Mouse (Mus musculus) cerebellum, adult 2 months (tissue): ENCODE measurements around the gene Arid2. TPM values are rescaled to one million over a fixed set of nuclear protein-coding genes. Genes with fewer than 3 reads are reported as not detected.

Experiments used
- DNase-seq, 2 experiments: peaks; one replicate each; pipeline ENCODE4 v3.0.0; 2021
- H3K27ac ChIP-seq: fragments of 200-500 bp; 2 replicates; pipeline ENCODE4 v1.5.1; 2012; ENCODE audit warnings: low read length, control low read depth, inconsistent platforms; ENCODE audit not compliant: insufficient read depth
- H3K27me3 ChIP-seq: fragments of 200-500 bp; 2 replicates; pipeline ENCODE4 v1.6.1; 2012; ENCODE audit warnings: inconsistent platforms, mild to moderate bottlenecking, low read length, moderate library complexity; ENCODE audit not compliant: control insufficient read depth, insufficient read depth
- H3K4me1 ChIP-seq: fragments of 200-500 bp; 2 replicates; pipeline ENCODE4 v1.6.1; 2011; ENCODE audit warnings: low read length; ENCODE audit not compliant: control insufficient read depth, insufficient read depth
- H3K4me3 ChIP-seq: fragments of 200-500 bp; replicated peaks from 2 replicates; pipeline ENCODE3; 2011; ENCODE audit warnings: mild to moderate bottlenecking, low read depth, low read length, control low read depth; ENCODE audit not compliant: insufficient read depth
- CTCF ChIP-seq: fragments of 200-500 bp; IDR thresholded peaks from 2 replicates; pipeline ENCODE4 v1.5.1; 2011; ENCODE audit warnings: low read depth, mild to moderate bottlenecking, control low read depth, low read length, moderate library complexity, borderline replicate concordance; ENCODE audit not compliant: insufficient read depth
- POLR2A ChIP-seq: fragments of 200-500 bp; IDR thresholded peaks from 2 replicates; pipeline ENCODE4 v1.6.1; 2011; ENCODE audit warnings: low read length, control low read depth, borderline replicate concordance; ENCODE audit not compliant: insufficient read depth
- WGBS: fragments of 180-500 bp; shearing (Covaris S2); methylation state at CpG from one replicate; pipeline ENCODE4 v1.1.7; 2018; 5-methylcytosine and 5-hydroxymethylcytosine counted together
- polyA plus RNA-seq: library from polyadenylated mRNA; depleted of rRNA; stranded (reverse); fragments of >200 nt; gene quantifications from 2 replicates; pipeline ENCODE4 v1.2.3, GENCODE M21; 2012

Arid2 gene
- polyA plus RNA-seq, 1 experiment = 17.6 TPM

GRCm38 (mm10) chr15:96287976-96288835 lies 888 bp downstream of the Arid2 start:
- H3K27ac ChIP-seq = peak overlapping the region; percentile 100
- no peaks in the 10 kb centered on the region for H3K27me3 ChIP-seq
- H3K4me1 ChIP-seq = no peaks in the 10 kb centered on the region
- TF ChIP-seq CTCF (no peak), POLR2A (no peak)
- under 1% methylated on average over 89 of the region's 97 CpGs for WGBS
- DNase-seq = peak; percentile 63 to 74
- H3K4me3 ChIP-seq = peak overlapping the region; percentile 98

- H3K27me3 ChIP-seq = no peaks in the 10 kb centered on the region
- TF ChIP-seq CTCF (no peak), POLR2A (no peak)
- 5% methylated on average over 9 of the region's 9 CpGs for WGBS
- DNase-seq = peak in 1 of 2 experiments; percentile 18
- H3K4me1 ChIP-seq = no peaks in the 10 kb centered on the region
- H3K27ac ChIP-seq = peak overlapping the region; percentile 79
- peak overlapping the region; percentile 75 for H3K4me3 ChIP-seq
These were observed 1.6 kb downstream of the Arid2 start for GRCm38 (mm10) chr15:96288836-96289390.

GRCm38 (mm10) chr15:96290001-96290400 lies 2.7 kb downstream of the Arid2 start:
- TF ChIP-seq POLR2A = no peak
- TF ChIP-seq CTCF = no peak
- no peak for DNase-seq
- Histone ChIP-seq H3K27me3 (no peaks in the 10 kb centered on the region), H3K4me1 (no peaks in the 10 kb centered on the region), H3K27ac (no peak overlapping the region), H3K4me3 (no peak overlapping the region)
- 71% methylated on average over 1 of the region's 1 CpGs for WGBS

- H3K27ac ChIP-seq = no peak overlapping the region
- no peaks in the 10 kb centered on the region for H3K27me3 ChIP-seq
- H3K4me1 ChIP-seq = peaks cover 12% of the 10 kb centered on the region; the same call in 1 of the 2 replicates
- 76% methylated on average over 3 of the region's 3 CpGs for WGBS
- no peak for TF ChIP-seq CTCF
- no peak for DNase-seq
- H3K4me3 ChIP-seq = no peak overlapping the region
These were observed 6.1 kb downstream of the Arid2 start for GRCm38 (mm10) chr15:96293444-96293843.

- DNase-seq = no peak
- no peak overlapping the region for H3K4me3 ChIP-seq
- H3K27ac ChIP-seq = no peak overlapping the region
- H3K4me1 ChIP-seq = peaks cover 12% of the 10 kb centered on the region; the same call in 1 of the 2 replicates
- TF ChIP-seq POLR2A = no peak
- no peak for TF ChIP-seq CTCF
- H3K27me3 ChIP-seq = no peaks in the 10 kb centered on the region
- 65% methylated on average over 9 of the region's 9 CpGs for WGBS
These were observed 9.8 kb downstream of the Arid2 start for GRCm38 (mm10) chr15:96297078-96297590.

GRCm38 (mm10) chr15:96297623-96298188 lies 10.4 kb downstream of the Arid2 start:
- H3K27me3 ChIP-seq = no peaks in the 10 kb centered on the region
- no peak for DNase-seq
- H3K27ac ChIP-seq = no peak overlapping the region
- no peak overlapping the region for H3K4me3 ChIP-seq
- TF ChIP-seq POLR2A (no peak), CTCF (no peak)
- peaks cover 12% of the 10 kb centered on the region; the same call in 1 of the 2 replicates for H3K4me1 ChIP-seq
- WGBS = 94% methylated on average over 9 of the region's 9 CpGs

GRCm38 (mm10) chr15:96309310-96309709 lies 22.0 kb downstream of the Arid2 start:
- H3K4me3 ChIP-seq = no peak overlapping the region
- no peaks in the 10 kb centered on the region for H3K4me1 ChIP-seq
- DNase-seq = no peak
- TF ChIP-seq CTCF = no peak
- TF ChIP-seq POLR2A = no peak
- no peak overlapping the region for H3K27ac ChIP-seq
- H3K27me3 ChIP-seq = no peaks in the 10 kb centered on the region
- WGBS = 73% methylated on average over 6 of the region's 6 CpGs
